Mouse (Mus musculus) liver, postnatal 0 days (tissue): ENCODE results near the gene Alad. TPM values are rescaled to one million over a fixed set of nuclear protein-coding genes. Genes with fewer than 3 reads are reported as not detected.
A peak's percentile ranks its signal among the peaks of the same experiment; 100 is the strongest.

ENCODE experiments used
- ATAC-seq: fragments of 200-750 bp; cut with Nextera tagmentation; 2 replicates; pipeline ENCODE4 v1.8.0; 2017; ENCODE audit warnings: mild to moderate bottlenecking, moderate library complexity
- DNase-seq: peaks from one replicate; pipeline ENCODE4 v3.0.0-alpha.2; 2016
- H3K27ac ChIP-seq: fragments of 300-500 bp; sonication (generic); 2 replicates; pipeline ENCODE4 v1.5.1; 2014; ENCODE audit warnings: antibody characterized with exemption, moderate library complexity, mild to moderate bottlenecking, low read depth
- H3K27me3 ChIP-seq: fragments of 300-500 bp; sonication (generic); 2 replicates; pipeline ENCODE4 v1.6.1; 2014; ENCODE audit warnings: low read length, control low read depth, mixed read lengths; ENCODE audit not compliant: insufficient read depth
- H3K36me3 ChIP-seq: fragments of 300-500 bp; sonication (generic); replicated peaks from 2 replicates; pipeline ENCODE4 v1.6.1; 2014; ENCODE audit warnings: mild to moderate bottlenecking, control low read depth, low read length, moderate library complexity, mixed read lengths; ENCODE audit not compliant: insufficient read depth
- H3K4me1 ChIP-seq: fragments of 300-500 bp; sonication (generic); 2 replicates; pipeline ENCODE4 v1.6.1; 2014; ENCODE audit warnings: antibody characterized with exemption, mild to moderate bottlenecking, control low read depth; ENCODE audit not compliant: insufficient read depth
- H3K4me2 ChIP-seq: fragments of 300-500 bp; sonication (generic); 2 replicates; pipeline ENCODE4 v1.6.1; 2014; ENCODE audit warnings: low read depth, mild to moderate bottlenecking, low read length, moderate library complexity, mixed read lengths
- H3K4me3 ChIP-seq: fragments of 300-500 bp; sonication (generic); 2 replicates; pipeline ENCODE4 v1.5.1; 2014; ENCODE audit warnings: low read depth, low read length
- H3K9ac ChIP-seq: fragments of 300-500 bp; sonication (generic); replicated peaks from 2 replicates; pipeline ENCODE4 v1.6.1; 2014; ENCODE audit warnings: mild to moderate bottlenecking, moderate library complexity
- H3K9me3 ChIP-seq: fragments of 300-500 bp; sonication (generic); 2 replicates; pipeline ENCODE4 v1.6.1; 2016; ENCODE audit warnings: mild to moderate bottlenecking, control low read depth, low read length, mixed read lengths
- CTCF ChIP-seq: sonication (generic); IDR thresholded peaks from 2 replicates; pipeline ENCODE4 v1.5.1; 2016; ENCODE audit warnings: antibody characterized with exemption, low read depth
- EP300 ChIP-seq: IDR thresholded peaks from 2 replicates; pipeline ENCODE4 v1.6.1; 2016; ENCODE audit warnings: antibody characterized with exemption, low read depth, mild to moderate bottlenecking
- WGBS: fragments of 180-500 bp; shearing (Covaris S2); extraction: QIAGEN DNeasy Blood & Tissue Kit; methylation state at CpG from one replicate; pipeline ENCODE4 v1.1.7; 2014; ENCODE audit not compliant: insufficient replicate concordance; 5-methylcytosine and 5-hydroxymethylcytosine counted together
- polyA plus RNA-seq: library from polyadenylated mRNA; unstranded; fragments of >200 nt; fragmentation: Nextera tagmentation; extraction: Ambion mirVana; gene quantifications from 2 replicates; pipeline ENCODE4 v1.2.1, GENCODE M21; 2015

The Alad gene
- polyA plus RNA-seq, 1 experiment from 2014 or later, result 303 TPM

DNA sequence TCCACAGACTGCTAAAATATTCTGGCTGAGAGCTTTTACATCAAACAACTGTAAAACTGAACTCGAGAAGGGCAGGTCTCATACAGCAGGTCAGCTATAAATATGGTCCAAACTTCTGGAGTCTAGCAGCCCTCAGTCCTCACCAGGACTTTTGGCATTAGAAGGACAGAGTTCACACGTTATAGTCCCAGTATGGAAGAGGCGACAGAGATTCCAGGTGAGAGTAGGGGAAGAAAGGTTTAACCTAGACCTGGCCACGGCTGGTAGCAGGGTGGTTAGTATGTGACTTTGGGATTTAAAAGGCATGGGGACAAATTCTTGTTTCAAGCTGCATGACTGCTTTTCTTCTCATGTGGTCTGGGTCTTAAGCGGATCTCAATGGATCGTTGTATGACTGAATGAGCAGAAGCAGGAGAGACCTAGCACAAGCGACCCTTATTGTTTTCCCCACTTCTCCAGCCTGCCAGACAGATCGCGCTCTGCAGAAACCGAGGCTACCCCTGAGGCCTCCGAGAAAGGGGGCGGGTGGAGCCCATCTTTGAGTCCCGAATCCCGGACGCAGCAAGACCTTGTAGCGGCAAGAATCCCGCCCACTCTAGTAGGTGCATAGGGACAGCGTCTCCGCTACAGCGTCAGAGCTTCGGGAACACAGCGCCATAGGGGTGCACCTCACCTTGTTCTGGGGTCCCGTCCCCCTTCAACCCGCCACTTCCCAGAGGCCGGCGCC lies 433 bp downstream of the Alad start:
- TF ChIP-seq EP300 (no peak), CTCF (no peak)
- peak overlapping the region; percentile 85 for H3K9ac ChIP-seq
- no peaks in the 10 kb centered on the region for H3K27me3 ChIP-seq
- ATAC-seq (peak; percentile 8), DNase-seq (no peak)
- peaks cover 36% of the 10 kb centered on the region for H3K4me1 ChIP-seq
- peak overlapping the region; percentile 70 for H3K4me3 ChIP-seq
- H3K9me3 ChIP-seq, result no peaks in the 10 kb centered on the region
- H3K4me2 ChIP-seq, result peak overlapping the region; percentile 84
- 2% methylated on average over 26 of the region's 26 CpGs for WGBS
- H3K27ac ChIP-seq, result peak overlapping the region; percentile 93
- 0 out of 2 replicates have a peak, but pooled peaks cover 2% of the 10 kb centered on the region for H3K36me3 ChIP-seq

DNA sequence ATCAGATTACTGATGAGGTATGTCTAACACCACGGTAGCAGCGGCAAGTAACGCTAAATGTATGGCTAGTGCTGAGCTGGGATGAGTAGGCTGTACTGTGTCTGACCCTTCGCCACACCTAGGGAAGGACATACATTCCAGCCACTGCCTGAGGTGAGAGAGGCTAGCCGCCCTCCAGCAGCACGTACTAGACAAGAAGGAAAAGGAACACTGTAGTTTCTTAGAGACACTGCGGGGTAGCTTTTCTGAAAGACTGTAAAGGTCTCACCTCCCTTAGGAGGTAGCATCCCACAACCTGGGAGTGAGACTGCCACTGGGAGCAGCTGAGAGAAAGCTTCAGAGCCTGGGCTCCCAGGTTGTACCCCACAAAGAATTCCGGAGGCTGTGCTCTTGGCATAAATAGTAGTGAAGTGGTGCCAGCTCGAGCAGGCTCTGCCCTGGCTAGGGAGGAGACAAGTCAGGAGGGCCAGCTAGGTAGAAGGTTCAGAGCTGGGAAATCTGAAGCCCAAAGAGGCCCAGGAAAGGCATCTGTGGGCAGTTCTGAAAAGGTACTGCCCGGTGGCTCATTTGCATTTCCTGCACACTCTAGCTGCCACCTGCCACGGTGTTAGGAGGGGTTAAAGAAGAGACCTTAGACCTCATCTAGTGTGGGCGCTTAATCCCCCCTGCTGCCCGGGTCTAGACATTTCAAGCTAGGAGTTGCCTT lies 1.1 kb downstream of the Alad start:
- 36% methylated on average over 13 of the region's 13 CpGs for WGBS
- TF ChIP-seq EP300, result no peak
- Histone ChIP-seq H3K27ac (peak overlapping the region; percentile 93), H3K4me3 (peak overlapping the region; percentile 70), H3K27me3 (no peaks in the 10 kb centered on the region), H3K9me3 (no peaks in the 10 kb centered on the region), H3K4me1 (peaks cover 30% of the 10 kb centered on the region), H3K4me2 (peak overlapping the region; percentile 84), H3K9ac (peak overlapping the region; percentile 85), H3K36me3 (peaks cover 9% of the 10 kb centered on the region)
- ATAC-seq, result no peak
- DNase-seq, result peak; percentile 26

- TF ChIP-seq EP300 (no peak), CTCF (no peak)
- DNase-seq (peak; percentile 16), ATAC-seq (no peak)
- peak overlapping the region; percentile 70 for H3K4me3 ChIP-seq
- peaks cover 15% of the 10 kb centered on the region for H3K36me3 ChIP-seq
- 61% methylated on average over 10 of the region's 10 CpGs for WGBS
- no peaks in the 10 kb centered on the region for H3K9me3 ChIP-seq
- peak overlapping the region; percentile 93 for H3K27ac ChIP-seq
- peak overlapping the region; percentile 85 for H3K9ac ChIP-seq
- peaks cover 30% of the 10 kb centered on the region for H3K4me1 ChIP-seq
- H3K4me2 ChIP-seq, result peak overlapping the region; percentile 84
- H3K27me3 ChIP-seq, result no peaks in the 10 kb centered on the region
These were observed 1.9 kb downstream of the Alad start for GRCm38 (mm10) chr4:62517538-62518415.

- Histone ChIP-seq H3K4me3 (peak overlapping the region; percentile 70), H3K36me3 (peaks cover 22% of the 10 kb centered on the region), H3K4me1 (peaks cover 30% of the 10 kb centered on the region), H3K4me2 (peak overlapping the region; percentile 84), H3K9me3 (no peaks in the 10 kb centered on the region), H3K9ac (peak overlapping the region; percentile 85), H3K27me3 (no peaks in the 10 kb centered on the region), H3K27ac (peak overlapping the region; percentile 93)
- DNase-seq (peak; percentile 36), ATAC-seq (peak; percentile 33)
- 42% methylated on average over 8 of the region's 8 CpGs for WGBS
- TF ChIP-seq EP300, result no peak
- TF ChIP-seq CTCF, result no peak
These were observed 2.7 kb downstream of the Alad start for GRCm38 (mm10) chr4:62517046-62517445.

DNA sequence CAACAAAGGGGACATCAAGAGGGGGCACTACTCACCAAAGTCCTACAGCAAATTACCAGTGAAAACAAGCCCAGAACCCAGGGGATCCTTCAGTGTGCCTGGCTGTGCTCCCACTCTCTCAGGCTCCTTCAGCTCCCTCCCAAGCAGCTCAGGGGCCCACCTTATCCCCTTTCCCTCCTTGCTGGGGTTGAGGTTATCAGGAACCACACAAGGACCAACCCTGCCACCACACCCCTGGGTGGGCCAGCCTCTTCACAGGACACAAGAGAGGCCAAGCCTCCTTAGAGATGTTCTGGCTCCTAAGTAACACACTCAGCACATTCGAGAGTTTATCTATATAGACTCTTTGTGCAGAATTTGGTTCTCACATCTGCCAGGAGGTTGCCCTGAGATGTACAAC lies 3.1 kb downstream of the Alad start:
- Histone ChIP-seq H3K27me3 (no peaks in the 10 kb centered on the region), H3K4me3 (peak overlapping the region; percentile 70), H3K9me3 (no peaks in the 10 kb centered on the region), H3K4me2 (peak overlapping the region; percentile 84), H3K4me1 (peaks cover 30% of the 10 kb centered on the region), H3K27ac (peak overlapping the region; percentile 93), H3K36me3 (peaks cover 26% of the 10 kb centered on the region), H3K9ac (peak overlapping the region; percentile 85)
- TF ChIP-seq CTCF (no peak), EP300 (peak; percentile 96)
- ATAC-seq (peak; percentile 87), DNase-seq (peak; percentile 84)
- WGBS, result 18% methylated on average over 1 of the region's 1 CpGs
